ENCODE assay signal across 13 mouse cellular contexts in genomic region chr2:135914343-135915261, GRCm38 (mm10).
A peak's percentile ranks its signal among the peaks of the same experiment; 100 is the strongest.
DNase-seq lines count a peak whose midpoint lies in the region; ATAC-seq lines count a peak whose summit lies in the region.
"Had no signal": no experiment of that assay in that cellular context is flagged by ENCODE, and none has a peak within 500 bp of the region (broad histone marks: within the 10 kb centered on the region; RNA-seq: fewer than 3 reads in every experiment).

No protein-coding gene starts in this region.

- H3K9me3 ChIP-seq in heart, embryonic 16.5 days (replicated peaks; ENCODE audit: control insufficient read depth, low read length), result no peaks in the 10 kb centered on the region
- no peaks in the 10 kb centered on the region for H3K9me3 ChIP-seq in stomach, embryonic 15.5 days
- H3K9me3 ChIP-seq in forebrain, embryonic 13.5 days (replicated peaks), result no peaks in the 10 kb centered on the region
- H3K9me3 ChIP-seq: embryonic facial prominence, embryonic 13.5 days; limb, embryonic 13.5 days; megakaryocyte, embryonic 14.5 days; neural tube, embryonic 15.5 days had no signal

- no peak for ATAC-seq in heart, embryonic 16.5 days (replicated peaks; ENCODE audit: extremely low read depth, insufficient read depth, low FRiP score)
- ATAC-seq in stomach, embryonic 15.5 days (ENCODE audit: insufficient read depth, low FRiP score, low read depth), result peak; percentile 27; the same call in 1 of the 2 replicates
- no peak for ATAC-seq in forebrain, embryonic 13.5 days

- 52% methylated on average over 8 of the region's 8 CpGs for WGBS in heart, embryonic 16.5 days
- 50% methylated on average over 8 of the region's 8 CpGs for WGBS in stomach, embryonic 15.5 days
- 70% methylated on average over 8 of the region's 8 CpGs for WGBS in forebrain, embryonic 13.5 days

- H3K4me3 ChIP-seq in heart, embryonic 16.5 days (ENCODE audit: low read length), result no peak overlapping the region
- H3K4me3 ChIP-seq in stomach, embryonic 15.5 days (replicated peaks), result no peak overlapping the region
- H3K4me3 ChIP-seq in forebrain, embryonic 13.5 days, result no peak overlapping the region
- H3K4me3 ChIP-seq: embryonic facial prominence, embryonic 13.5 days; limb, embryonic 13.5 days; megakaryocyte, embryonic 14.5 days; neural tube, embryonic 15.5 days had no signal

- H3K27ac ChIP-seq in heart, embryonic 16.5 days (ENCODE audit: low read length), result peak overlapping the region; percentile 65
- peak overlapping the region; percentile 63; the same call in 1 of the 2 replicates for H3K27ac ChIP-seq in stomach, embryonic 15.5 days
- H3K27ac ChIP-seq in forebrain, embryonic 13.5 days, result no peak overlapping the region
- H3K27ac ChIP-seq: embryonic facial prominence, embryonic 13.5 days; limb, embryonic 13.5 days; neural tube, embryonic 15.5 days had no signal

- peaks cover 35% of the 10 kb centered on the region for H3K4me1 ChIP-seq in heart, embryonic 16.5 days (ENCODE audit: control insufficient read depth, insufficient read depth, low read length)
- H3K4me1 ChIP-seq in stomach, embryonic 15.5 days, result no peaks in the 10 kb centered on the region
- no peaks in the 10 kb centered on the region for H3K4me1 ChIP-seq in forebrain, embryonic 13.5 days
- H3K4me1 ChIP-seq: megakaryocyte, embryonic 14.5 days; neural tube, embryonic 15.5 days had no signal

- no peak overlapping the region for H3K4me2 ChIP-seq in heart, embryonic 16.5 days (ENCODE audit: low read depth, low read length)
- H3K4me2 ChIP-seq in stomach, embryonic 15.5 days, result no peak overlapping the region
- no peak overlapping the region for H3K4me2 ChIP-seq in forebrain, embryonic 13.5 days
- H3K4me2 ChIP-seq: embryonic facial prominence, embryonic 13.5 days; limb, embryonic 13.5 days; neural tube, embryonic 15.5 days had no signal

- H3K27me3 ChIP-seq in heart, embryonic 16.5 days (ENCODE audit: control insufficient read depth, insufficient read depth, low read length), result no peaks in the 10 kb centered on the region
- no peaks in the 10 kb centered on the region for H3K27me3 ChIP-seq in stomach, embryonic 15.5 days (replicated peaks)
- no peaks in the 10 kb centered on the region for H3K27me3 ChIP-seq in forebrain, embryonic 13.5 days
- H3K27me3 ChIP-seq: embryonic facial prominence, embryonic 13.5 days; limb, embryonic 13.5 days; megakaryocyte, embryonic 14.5 days; neural tube, embryonic 15.5 days had no signal

- peak; percentile 51 for DNase-seq in cerebellum, adult 11-12 months
- no peak for DNase-seq in cerebellum, adult 11 months
- no peak for DNase-seq in heart, postnatal 10 days
- DNase-seq in right cerebral cortex, adult 18-20 months, result peak; percentile 39
- no peak for DNase-seq in right cerebral cortex, postnatal 14 days
- DNase-seq: B cell, adult 2 months had no signal

- peaks cover 3% of the 10 kb centered on the region; the same call in 1 of the 2 replicates for H3K36me3 ChIP-seq in heart, embryonic 16.5 days (ENCODE audit: control insufficient read depth, insufficient read depth)
- no peaks in the 10 kb centered on the region for H3K36me3 ChIP-seq in stomach, embryonic 15.5 days
- H3K36me3 ChIP-seq in forebrain, embryonic 13.5 days (ENCODE audit: poor library complexity, severe bottlenecking), result 0 out of 2 replicates have a peak, but pooled peaks cover 4% of the 10 kb centered on the region
- H3K36me3 ChIP-seq: embryonic facial prominence, embryonic 13.5 days; limb, embryonic 13.5 days; neural tube, embryonic 15.5 days had no signal

- intact Hi-C loops in heart, postnatal 10 days (cut with DNase I), result no loop called here

- no peak overlapping the region for H3K9ac ChIP-seq in heart, embryonic 16.5 days (ENCODE audit: low read length)
- H3K9ac ChIP-seq in stomach, embryonic 15.5 days, result no peak overlapping the region
- no peak overlapping the region for H3K9ac ChIP-seq in forebrain, embryonic 13.5 days
- H3K9ac ChIP-seq: embryonic facial prominence, embryonic 13.5 days; limb, embryonic 13.5 days; neural tube, embryonic 15.5 days had no signal

Comparison
In these comparisons a context has a peak if more than half of its experiments do, and no peak if none do; other contexts are left out.
1. DNase-seq: peak in cerebellum, adult 11-12 months (single experiment) and right cerebral cortex, adult 18-20 months (single experiment); none in cerebellum, adult 11 months (single experiment), heart, postnatal 10 days (0 of 2) and right cerebral cortex, postnatal 14 days (single experiment).